Mouse (Mus musculus): ENCODE measurements at regions not wholly inside any gene's neighbourhood (a gene's known extent, or its start where the extent isn't known, plus 50 kb on each side); places are given as distances from the start of the nearest gene placed in this dataset.
"Not testable (repeated sequence)": the region's sequence is repeated elsewhere in the genome, so short reads cannot be mapped to it uniquely, and the experiment has no call there.

- 49% methylated on average over 4 of the region's 4 CpGs for WGBS
- Histone ChIP-seq H3K9me3 (ENCODE audit: control insufficient read depth, low read length) (no peaks in the 10 kb centered on the region), H3K4me2 (ENCODE audit: low read depth, low read length, severe bottlenecking) (no peak overlapping the region), H3K4me3 (ENCODE audit: low read depth, low read length) (no peak overlapping the region), H3K4me1 (replicated peaks; ENCODE audit: control insufficient read depth, insufficient read depth, low read length) (no peaks in the 10 kb centered on the region), H3K27ac (ENCODE audit: low read depth, low read length) (no peak overlapping the region), H3K36me3 (ENCODE audit: control insufficient read depth, insufficient read depth, low read length) (no peaks in the 10 kb centered on the region), H3K27me3 (ENCODE audit: control insufficient read depth, insufficient read depth, low read length) (no peaks in the 10 kb centered on the region), H3K9ac (ENCODE audit: low read length) (no peak overlapping the region)
- DNase-seq (ENCODE audit: low spot score): no peak
- ATAC-seq (replicated peaks; ENCODE audit: low FRiP score): no peak
These were observed 59.0 kb upstream of the Kbtbd8 start for GRCm38 (mm10) chr6:95058017-95058416.

GRCm38 (mm10) chr6:95056222-95056621 is 60.8 kb upstream of the Kbtbd8 start:
- Histone ChIP-seq H3K4me2 (ENCODE audit: low read depth, low read length, severe bottlenecking) (no peak overlapping the region), H3K27me3 (ENCODE audit: control insufficient read depth, insufficient read depth, low read length) (no peaks in the 10 kb centered on the region), H3K27ac (ENCODE audit: low read depth, low read length) (no peak overlapping the region), H3K9me3 (ENCODE audit: control insufficient read depth, low read length) (no peaks in the 10 kb centered on the region), H3K4me1 (replicated peaks; ENCODE audit: control insufficient read depth, insufficient read depth, low read length) (no peaks in the 10 kb centered on the region), H3K36me3 (ENCODE audit: control insufficient read depth, insufficient read depth, low read length) (no peaks in the 10 kb centered on the region), H3K4me3 (ENCODE audit: low read depth, low read length) (no peak overlapping the region), H3K9ac (ENCODE audit: low read length) (no peak overlapping the region)
- no peak for DNase-seq (ENCODE audit: low spot score)
- no peak for ATAC-seq (replicated peaks; ENCODE audit: low FRiP score)
- 97% methylated on average over 2 of the region's 2 CpGs for WGBS

GRCm38 (mm10) chr6:95053717-95054382 is 63.2 kb upstream of the Kbtbd8 start:
- Histone ChIP-seq H3K36me3 (ENCODE audit: control insufficient read depth, insufficient read depth, low read length) (no peaks in the 10 kb centered on the region), H3K9ac (ENCODE audit: low read length) (no peak overlapping the region), H3K9me3 (ENCODE audit: control insufficient read depth, low read length) (no peaks in the 10 kb centered on the region), H3K4me2 (ENCODE audit: low read depth, low read length, severe bottlenecking) (no peak overlapping the region), H3K4me3 (ENCODE audit: low read depth, low read length) (no peak overlapping the region), H3K27me3 (ENCODE audit: control insufficient read depth, insufficient read depth, low read length) (no peaks in the 10 kb centered on the region), H3K4me1 (replicated peaks; ENCODE audit: control insufficient read depth, insufficient read depth, low read length) (no peaks in the 10 kb centered on the region), H3K27ac (ENCODE audit: low read depth, low read length) (no peak overlapping the region)
- WGBS: 81% methylated on average over 9 of the region's 9 CpGs
- no peak for DNase-seq (ENCODE audit: low spot score)
- no peak for ATAC-seq (replicated peaks; ENCODE audit: low FRiP score)

GRCm38 (mm10) chr6:95041351-95041750 is 75.7 kb upstream of the Kbtbd8 start:
- H3K4me2 ChIP-seq (ENCODE audit: low read depth, low read length, severe bottlenecking); H3K4me3 ChIP-seq (ENCODE audit: low read depth, low read length); H3K9ac ChIP-seq (ENCODE audit: low read length); H3K4me1 ChIP-seq (replicated peaks; ENCODE audit: control insufficient read depth, insufficient read depth, low read length); H3K27ac ChIP-seq (ENCODE audit: low read depth, low read length); H3K27me3 ChIP-seq (ENCODE audit: control insufficient read depth, insufficient read depth, low read length); H3K9me3 ChIP-seq (ENCODE audit: control insufficient read depth, low read length); DNase-seq (ENCODE audit: low spot score); H3K36me3 ChIP-seq (ENCODE audit: control insufficient read depth, insufficient read depth, low read length); ATAC-seq (replicated peaks; ENCODE audit: low FRiP score): not testable (repeated sequence)
- WGBS: 20% methylated on average over 7 of the region's 10 CpGs

- Histone ChIP-seq H3K4me3 (ENCODE audit: low read depth, low read length) (no peak overlapping the region), H3K4me1 (replicated peaks; ENCODE audit: control insufficient read depth, insufficient read depth, low read length) (no peaks in the 10 kb centered on the region), H3K27ac (ENCODE audit: low read depth, low read length) (no peak overlapping the region), H3K36me3 (ENCODE audit: control insufficient read depth, insufficient read depth, low read length) (no peaks in the 10 kb centered on the region), H3K27me3 (ENCODE audit: control insufficient read depth, insufficient read depth, low read length) (no peaks in the 10 kb centered on the region), H3K9me3 (ENCODE audit: control insufficient read depth, low read length) (no peaks in the 10 kb centered on the region), H3K9ac (ENCODE audit: low read length) (no peak overlapping the region), H3K4me2 (ENCODE audit: low read depth, low read length, severe bottlenecking) (no peak overlapping the region)
- 51% methylated on average over 4 of the region's 4 CpGs for WGBS
- DNase-seq (ENCODE audit: low spot score) (no peak), ATAC-seq (replicated peaks; ENCODE audit: low FRiP score) (no peak)
These were observed 92.8 kb upstream of the Kbtbd8 start for GRCm38 (mm10) chr6:95024239-95024638.

- no peak for ATAC-seq (replicated peaks; ENCODE audit: low FRiP score)
- Histone ChIP-seq H3K4me3 (ENCODE audit: low read depth, low read length) (no peak overlapping the region), H3K9ac (ENCODE audit: low read length) (no peak overlapping the region), H3K9me3 (ENCODE audit: control insufficient read depth, low read length) (no peaks in the 10 kb centered on the region), H3K36me3 (ENCODE audit: control insufficient read depth, insufficient read depth, low read length) (no peaks in the 10 kb centered on the region), H3K4me2 (ENCODE audit: low read depth, low read length, severe bottlenecking) (no peak overlapping the region), H3K27me3 (ENCODE audit: control insufficient read depth, insufficient read depth, low read length) (no peaks in the 10 kb centered on the region), H3K27ac (ENCODE audit: low read depth, low read length) (no peak overlapping the region), H3K4me1 (replicated peaks; ENCODE audit: control insufficient read depth, insufficient read depth, low read length) (no peaks in the 10 kb centered on the region)
- WGBS: 26% methylated on average over 7 of the region's 7 CpGs
- DNase-seq (ENCODE audit: low spot score): no peak
These were observed 95.3 kb upstream of the Kbtbd8 start for GRCm38 (mm10) chr6:95021724-95022123.

- Histone ChIP-seq H3K27ac (ENCODE audit: low read depth, low read length) (no peak overlapping the region), H3K27me3 (ENCODE audit: control insufficient read depth, insufficient read depth, low read length) (no peaks in the 10 kb centered on the region)
- DNase-seq (ENCODE audit: low spot score): no peak
These were observed 99.1 kb upstream of the Kbtbd8 start for GRCm38 (mm10) chr6:95017911-95018310.

DNA sequence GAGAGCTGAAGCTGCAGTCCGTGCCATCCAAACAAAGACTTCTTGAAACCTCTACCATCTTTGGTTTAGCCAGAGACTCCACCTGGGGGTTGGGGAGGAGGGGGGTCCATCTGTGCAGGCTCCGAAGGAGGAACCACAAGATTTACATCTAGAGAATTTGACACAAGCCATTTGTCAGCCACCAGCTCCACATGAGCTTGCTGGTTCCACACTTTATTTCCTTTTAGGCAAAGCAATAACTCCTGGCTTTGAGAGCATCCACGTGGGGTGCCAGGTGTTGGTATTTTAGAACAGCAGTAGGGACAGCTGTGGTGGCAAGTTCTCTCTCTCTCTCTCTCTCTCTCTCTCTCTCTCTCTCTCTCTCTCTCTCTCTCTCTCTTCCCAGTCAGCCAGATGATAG is 99.6 kb upstream of the Kbtbd8 start:
- Histone ChIP-seq H3K36me3 (ENCODE audit: control insufficient read depth, insufficient read depth, low read length) (no peaks in the 10 kb centered on the region), H3K9ac (ENCODE audit: low read length) (no peak overlapping the region), H3K4me1 (replicated peaks; ENCODE audit: control insufficient read depth, insufficient read depth, low read length) (no peaks in the 10 kb centered on the region), H3K9me3 (ENCODE audit: control insufficient read depth, low read length) (no peaks in the 10 kb centered on the region), H3K27ac (ENCODE audit: low read depth, low read length) (no peak overlapping the region), H3K27me3 (ENCODE audit: control insufficient read depth, insufficient read depth, low read length) (no peaks in the 10 kb centered on the region), H3K4me2 (ENCODE audit: low read depth, low read length, severe bottlenecking) (no peak overlapping the region), H3K4me3 (ENCODE audit: low read depth, low read length) (no peak overlapping the region)
- no peak for DNase-seq (ENCODE audit: low spot score)
- ATAC-seq (replicated peaks; ENCODE audit: low FRiP score): no peak
- WGBS: 79% methylated on average over 3 of the region's 3 CpGs

More at GRCm38 (mm10) chr6:95017911-95018310, 99.1 kb upstream of the Kbtbd8 start:
- WGBS: 58% methylated on average over 4 of the region's 4 CpGs
- H3K36me3 ChIP-seq (ENCODE audit: control insufficient read depth, insufficient read depth, low read length): no peaks in the 10 kb centered on the region
- no peak for ATAC-seq (replicated peaks; ENCODE audit: low FRiP score)
- no peak overlapping the region for H3K4me3 ChIP-seq (ENCODE audit: low read depth, low read length)
- no peak overlapping the region for H3K9ac ChIP-seq (ENCODE audit: low read length)
- no peak overlapping the region for H3K4me2 ChIP-seq (ENCODE audit: low read depth, low read length, severe bottlenecking)
- H3K9me3 ChIP-seq (ENCODE audit: control insufficient read depth, low read length): no peaks in the 10 kb centered on the region
- no peaks in the 10 kb centered on the region for H3K4me1 ChIP-seq (replicated peaks; ENCODE audit: control insufficient read depth, insufficient read depth, low read length)

DNA sequence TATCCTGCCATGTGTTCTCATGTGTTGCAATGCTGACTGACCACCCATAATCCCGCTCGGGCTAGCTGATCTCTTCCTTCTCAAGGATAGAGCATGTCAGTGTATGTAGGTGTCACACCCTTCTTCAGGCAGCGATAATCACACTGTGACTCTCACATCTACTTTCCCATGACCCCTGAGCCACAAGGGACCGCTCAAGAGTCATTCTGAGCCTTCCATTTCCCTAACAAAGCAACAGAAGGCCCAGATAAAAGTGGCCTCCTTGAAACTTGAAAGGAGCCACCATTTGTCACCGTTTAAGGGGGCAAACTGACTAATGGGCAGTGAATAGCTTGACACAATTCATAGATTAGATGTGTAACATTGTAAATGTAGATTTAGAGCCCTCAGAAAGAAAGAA is 103.9 kb upstream of the Kbtbd8 start:
- Histone ChIP-seq H3K27me3 (ENCODE audit: control insufficient read depth, insufficient read depth, low read length) (no peaks in the 10 kb centered on the region), H3K27ac (ENCODE audit: low read depth, low read length) (no peak overlapping the region), H3K9me3 (ENCODE audit: control insufficient read depth, low read length) (no peaks in the 10 kb centered on the region), H3K4me1 (replicated peaks; ENCODE audit: control insufficient read depth, insufficient read depth, low read length) (no peaks in the 10 kb centered on the region), H3K9ac (ENCODE audit: low read length) (no peak overlapping the region), H3K4me2 (ENCODE audit: low read depth, low read length, severe bottlenecking) (no peak overlapping the region), H3K36me3 (ENCODE audit: control insufficient read depth, insufficient read depth, low read length) (no peaks in the 10 kb centered on the region), H3K4me3 (ENCODE audit: low read depth, low read length) (no peak overlapping the region)
- WGBS: 60% methylated on average over 5 of the region's 5 CpGs
- DNase-seq (ENCODE audit: low spot score) (no peak), ATAC-seq (replicated peaks; ENCODE audit: low FRiP score) (no peak)
